Mouse (Mus musculus) 3134 (cell line): ENCODE data around the gene Ifnk.

ENCODE experiments used
- DNase-seq: peaks from one replicate; pipeline ENCODE4 v3.0.0-alpha.2; 2011; ENCODE audit warnings: low spot score; ENCODE audit not compliant: insufficient read length; ENCODE audit errors: extremely low read depth

Ifnk gene

GRCm38 (mm10) chr4:35151756-35152155, at the start of gene Ifnk:
Ifnk (plus strand) TSS chr4:35152056.
- DNase-seq, result no peak

- DNase-seq, result no peak
Measured at GRCm38 (mm10) chr4:35105115-35105773, 46.6 kb upstream of the Ifnk start.

GRCm38 (mm10) chr4:35112452-35112851, 39.4 kb upstream of the Ifnk start:
- DNase-seq, result no peak

- DNase-seq, result no peak
Measured at GRCm38 (mm10) chr4:35113516-35114248, 38.2 kb upstream of the Ifnk start.

GRCm38 (mm10) chr4:35114950-35115349, 36.9 kb upstream of the Ifnk start:
- no peak for DNase-seq

- no peak for DNase-seq
Measured at GRCm38 (mm10) chr4:35115933-35116332, 35.9 kb upstream of the Ifnk start.

- no peak for DNase-seq
Measured at GRCm38 (mm10) chr4:35117144-35117543, 34.7 kb upstream of the Ifnk start.

- DNase-seq, result no peak
Measured at GRCm38 (mm10) chr4:35118851-35119250, 33.0 kb upstream of the Ifnk start.

GRCm38 (mm10) chr4:35120159-35120558, 31.7 kb upstream of the Ifnk start:
- DNase-seq, result no peak

- no peak for DNase-seq
Measured at GRCm38 (mm10) chr4:35120575-35120974, 31.3 kb upstream of the Ifnk start.

- no peak for DNase-seq
Measured at GRCm38 (mm10) chr4:35121060-35121459, 30.8 kb upstream of the Ifnk start.

- DNase-seq, result no peak
Measured at GRCm38 (mm10) chr4:35123087-35123486, 28.8 kb upstream of the Ifnk start.

GRCm38 (mm10) chr4:35124027-35124426, 27.8 kb upstream of the Ifnk start:
- DNase-seq, result no peak

GRCm38 (mm10) chr4:35125299-35125777, 26.5 kb upstream of the Ifnk start:
- DNase-seq, result no peak

- DNase-seq, result no peak
Measured at GRCm38 (mm10) chr4:35126776-35127175, 25.1 kb upstream of the Ifnk start.

- no peak for DNase-seq
Measured at GRCm38 (mm10) chr4:35127759-35128158, 24.1 kb upstream of the Ifnk start.

- no peak for DNase-seq
Measured at GRCm38 (mm10) chr4:35130411-35130948, 21.4 kb upstream of the Ifnk start.

GRCm38 (mm10) chr4:35131592-35131991, 20.3 kb upstream of the Ifnk start:
- no peak for DNase-seq

GRCm38 (mm10) chr4:35133411-35133810, 18.4 kb upstream of the Ifnk start:
- DNase-seq, result no peak

GRCm38 (mm10) chr4:35134846-35135611, 16.8 kb upstream of the Ifnk start:
- no peak for DNase-seq

- no peak for DNase-seq
Measured at GRCm38 (mm10) chr4:35135806-35136205, 16.1 kb upstream of the Ifnk start.
